Mouse (Mus musculus): ENCODE data around the gene Rhox6. TPM values are rescaled to one million over a fixed set of nuclear protein-coding genes. Genes with fewer than 3 reads are reported as not detected.
A peak's percentile ranks its signal among the peaks of the same experiment; 100 is the strongest.
"Not testable (repeated sequence)": the region's sequence is repeated elsewhere in the genome, so short reads cannot be mapped to it uniquely, and the experiment has no call there.

Rhox6 gene
- not detected in 2 replicates for polyA plus RNA-seq (2014; fragmentation: Nextera tagmentation; extraction: Ambion mirVana)

GRCm38 (mm10) chrX:37826610-37827009, at the start of gene Rhox6:
Rhox6 (plus strand) TSS chrX:37826910.
- not testable (repeated sequence) for H3K27ac ChIP-seq (replicated peaks; ENCODE audit: low read depth, low read length); H3K27me3 ChIP-seq (ENCODE audit: control insufficient read depth, insufficient read depth, low read length); H3K4me1 ChIP-seq (ENCODE audit: control insufficient read depth, insufficient read depth, low read length); H3K9me3 ChIP-seq (ENCODE audit: control insufficient read depth, low read length); H3K4me3 ChIP-seq (ENCODE audit: low read depth, low read length); H3K36me3 ChIP-seq (ENCODE audit: control insufficient read depth, insufficient read depth, low read length); H3K9ac ChIP-seq (ENCODE audit: low read length); H3K4me2 ChIP-seq (ENCODE audit: low read depth, severe bottlenecking); ATAC-seq (ENCODE audit: insufficient number of reproducible peaks, low FRiP score, low TSS enrichment, low read depth); DNase-seq (ENCODE audit: low spot score)
- WGBS = 97% methylated on average over 4 of the region's 12 CpGs

GRCm38 (mm10) chrX:37807286-37808080, 19.2 kb upstream of the Rhox6 start:
- DNase-seq (ENCODE audit: low spot score) = no peak
- H3K9me3 ChIP-seq (ENCODE audit: control insufficient read depth, low read length) = no peaks in the 10 kb centered on the region
- 79% methylated on average over 15 of the region's 15 CpGs for WGBS
- no peak overlapping the region for H3K4me3 ChIP-seq (ENCODE audit: low read depth, low read length)
- H3K27ac ChIP-seq (replicated peaks; ENCODE audit: low read depth, low read length) = no peak overlapping the region
- H3K4me1 ChIP-seq (ENCODE audit: control insufficient read depth, insufficient read depth, low read length) = no peaks in the 10 kb centered on the region
- no peak overlapping the region for H3K4me2 ChIP-seq (ENCODE audit: low read depth, severe bottlenecking)
- no peaks in the 10 kb centered on the region for H3K27me3 ChIP-seq (ENCODE audit: control insufficient read depth, insufficient read depth, low read length)
- ATAC-seq (ENCODE audit: insufficient number of reproducible peaks, low FRiP score, low TSS enrichment, low read depth) = no peak
- no peaks in the 10 kb centered on the region for H3K36me3 ChIP-seq (ENCODE audit: control insufficient read depth, insufficient read depth, low read length)
- no peak overlapping the region for H3K9ac ChIP-seq (ENCODE audit: low read length)

- no peak for DNase-seq (ENCODE audit: low spot score)
- Histone ChIP-seq H3K27me3 (ENCODE audit: control insufficient read depth, insufficient read depth, low read length) (no peaks in the 10 kb centered on the region), H3K4me3 (ENCODE audit: low read depth, low read length) (no peak overlapping the region), H3K4me2 (ENCODE audit: low read depth, severe bottlenecking) (no peak overlapping the region), H3K9ac (ENCODE audit: low read length) (no peak overlapping the region), H3K27ac (replicated peaks; ENCODE audit: low read depth, low read length) (no peak overlapping the region), H3K36me3 (ENCODE audit: control insufficient read depth, insufficient read depth, low read length) (no peaks in the 10 kb centered on the region), H3K9me3 (ENCODE audit: control insufficient read depth, low read length) (no peaks in the 10 kb centered on the region), H3K4me1 (ENCODE audit: control insufficient read depth, insufficient read depth, low read length) (no peaks in the 10 kb centered on the region)
- ATAC-seq (ENCODE audit: insufficient number of reproducible peaks, low FRiP score, low TSS enrichment, low read depth) = no peak
- 89% methylated on average over 2 of the region's 2 CpGs for WGBS
These were observed 17.3 kb upstream of the Rhox6 start for GRCm38 (mm10) chrX:37809396-37809795.

- 29% methylated on average over 5 of the region's 5 CpGs for WGBS
- ATAC-seq (ENCODE audit: insufficient number of reproducible peaks, low FRiP score, low TSS enrichment, low read depth) = no peak
- H3K4me2 ChIP-seq (ENCODE audit: low read depth, severe bottlenecking) = no peak overlapping the region
These were observed 15.5 kb upstream of the Rhox6 start for GRCm38 (mm10) chrX:37811179-37811578.

GRCm38 (mm10) chrX:37815665-37816064, 11.0 kb upstream of the Rhox6 start:
- no peaks in the 10 kb centered on the region for H3K27me3 ChIP-seq (ENCODE audit: control insufficient read depth, insufficient read depth, low read length)
- H3K9me3 ChIP-seq (ENCODE audit: control insufficient read depth, low read length) = no peaks in the 10 kb centered on the region
- H3K4me1 ChIP-seq (ENCODE audit: control insufficient read depth, insufficient read depth, low read length) = no peaks in the 10 kb centered on the region
- H3K9ac ChIP-seq (ENCODE audit: low read length) = no peak overlapping the region
- no peak overlapping the region for H3K4me2 ChIP-seq (ENCODE audit: low read depth, severe bottlenecking)
- no peak overlapping the region for H3K4me3 ChIP-seq (ENCODE audit: low read depth, low read length)
- DNase-seq (ENCODE audit: low spot score) (no peak), ATAC-seq (ENCODE audit: insufficient number of reproducible peaks, low FRiP score, low TSS enrichment, low read depth) (no peak)
- WGBS = 78% methylated on average over 10 of the region's 10 CpGs
- no peak overlapping the region for H3K27ac ChIP-seq (replicated peaks; ENCODE audit: low read depth, low read length)
- H3K36me3 ChIP-seq (ENCODE audit: control insufficient read depth, insufficient read depth, low read length) = no peaks in the 10 kb centered on the region

More at GRCm38 (mm10) chrX:37811179-37811578, 15.5 kb upstream of the Rhox6 start:
- Histone ChIP-seq H3K27ac (replicated peaks; ENCODE audit: low read depth, low read length) (no peak overlapping the region), H3K36me3 (ENCODE audit: control insufficient read depth, insufficient read depth, low read length) (no peaks in the 10 kb centered on the region), H3K9me3 (ENCODE audit: control insufficient read depth, low read length) (no peaks in the 10 kb centered on the region), H3K9ac (ENCODE audit: low read length) (no peak overlapping the region), H3K27me3 (ENCODE audit: control insufficient read depth, insufficient read depth, low read length) (no peaks in the 10 kb centered on the region), H3K4me1 (ENCODE audit: control insufficient read depth, insufficient read depth, low read length) (no peaks in the 10 kb centered on the region), H3K4me3 (ENCODE audit: low read depth, low read length) (no peak overlapping the region)
- peak; percentile 59 for DNase-seq (ENCODE audit: low spot score)

GRCm38 (mm10) chrX:37831386-37831785, 4.7 kb downstream of the Rhox6 start, which contains the start of gene Rhox7a:
Rhox7a (plus strand) TSS chrX:37831686.
- H3K36me3 ChIP-seq (ENCODE audit: control insufficient read depth, insufficient read depth, low read length); H3K27me3 ChIP-seq (ENCODE audit: control insufficient read depth, insufficient read depth, low read length); H3K4me1 ChIP-seq (ENCODE audit: control insufficient read depth, insufficient read depth, low read length); ATAC-seq (ENCODE audit: insufficient number of reproducible peaks, low FRiP score, low TSS enrichment, low read depth); H3K9me3 ChIP-seq (ENCODE audit: control insufficient read depth, low read length); DNase-seq (ENCODE audit: low spot score); H3K9ac ChIP-seq (ENCODE audit: low read length); H3K4me3 ChIP-seq (ENCODE audit: low read depth, low read length); H3K4me2 ChIP-seq (ENCODE audit: low read depth, severe bottlenecking); H3K27ac ChIP-seq (replicated peaks; ENCODE audit: low read depth, low read length): not testable (repeated sequence)
- WGBS = 79% methylated on average over 8 of the region's 8 CpGs

GRCm38 (mm10) chrX:37871641-37872040, 44.9 kb downstream of the Rhox6 start:
- DNase-seq (ENCODE audit: low spot score) = no peak
- no peaks in the 10 kb centered on the region for H3K36me3 ChIP-seq (ENCODE audit: control insufficient read depth, insufficient read depth, low read length)

GRCm38 (mm10) chrX:37878844-37879243, 52.1 kb downstream of the Rhox6 start, which contains the start of gene Rhox8:
Rhox8 (minus strand) TSS chrX:37878944.
- no peaks in the 10 kb centered on the region for H3K27me3 ChIP-seq (ENCODE audit: control insufficient read depth, insufficient read depth, low read length)
- ATAC-seq (ENCODE audit: insufficient number of reproducible peaks, low FRiP score, low TSS enrichment, low read depth) = no peak
- H3K9ac ChIP-seq (ENCODE audit: low read length) = no peak within 1 kb of the TSS
- no peaks in the 10 kb centered on the region for H3K36me3 ChIP-seq (ENCODE audit: control insufficient read depth, insufficient read depth, low read length)
- no peaks in the 10 kb centered on the region for H3K4me1 ChIP-seq (ENCODE audit: control insufficient read depth, insufficient read depth, low read length)
- no peaks in the 10 kb centered on the region for H3K9me3 ChIP-seq (ENCODE audit: control insufficient read depth, low read length)
- H3K27ac ChIP-seq (replicated peaks; ENCODE audit: low read depth, low read length) = no peak within 1 kb of the TSS
- DNase-seq (ENCODE audit: low spot score) = no peak
- no peak within 1 kb of the TSS for H3K4me2 ChIP-seq (ENCODE audit: low read depth, severe bottlenecking)
- no peak within 1 kb of the TSS for H3K4me3 ChIP-seq (ENCODE audit: low read depth, low read length)
- 76% methylated on average over 4 of the region's 4 CpGs for WGBS

More at GRCm38 (mm10) chrX:37871641-37872040, 44.9 kb downstream of the Rhox6 start:
- H3K9me3 ChIP-seq (ENCODE audit: control insufficient read depth, low read length) = no peaks in the 10 kb centered on the region
- no peak overlapping the region for H3K27ac ChIP-seq (replicated peaks; ENCODE audit: low read depth, low read length)
- no peak overlapping the region for H3K4me2 ChIP-seq (ENCODE audit: low read depth, severe bottlenecking)
- no peaks in the 10 kb centered on the region for H3K4me1 ChIP-seq (ENCODE audit: control insufficient read depth, insufficient read depth, low read length)
- no peaks in the 10 kb centered on the region for H3K27me3 ChIP-seq (ENCODE audit: control insufficient read depth, insufficient read depth, low read length)
- ATAC-seq (ENCODE audit: insufficient number of reproducible peaks, low FRiP score, low TSS enrichment, low read depth) = no peak
- H3K9ac ChIP-seq (ENCODE audit: low read length) = no peak overlapping the region
- H3K4me3 ChIP-seq (ENCODE audit: low read depth, low read length) = no peak overlapping the region
- 98% methylated on average over 2 of the region's 2 CpGs for WGBS
